Mouse (Mus musculus): ENCODE results near the gene Gm45711.
"Not testable (repeated sequence)": the region's sequence is repeated elsewhere in the genome, so short reads cannot be mapped to it uniquely, and the experiment has no call there.

DNA sequence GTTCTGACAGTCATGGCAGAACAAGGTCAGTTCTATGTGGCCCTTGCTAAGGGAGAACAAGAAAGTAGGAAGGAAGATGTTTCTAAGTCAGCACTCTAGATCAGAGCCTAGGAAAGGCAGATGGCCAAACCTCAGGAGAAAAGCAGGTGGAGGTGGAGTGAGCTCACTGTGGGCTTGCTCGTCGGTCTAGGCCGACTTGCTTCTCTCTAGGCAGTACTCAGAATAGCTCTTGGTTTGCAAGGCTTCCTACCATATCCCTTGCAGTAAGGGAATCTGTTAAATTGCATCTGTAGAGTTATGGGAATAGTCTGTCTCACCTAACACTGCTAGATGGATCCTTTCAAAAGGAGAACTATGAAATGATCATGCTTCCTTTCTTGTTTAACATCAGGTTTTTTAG is 2.1 kb upstream of the Gm45711 start:
- not testable (repeated sequence) for TF ChIP-seq CTCF (conservative IDR thresholded peaks at IDR 0.05; ENCODE audit: low read length); POU5F1 (IDR thresholded peaks at IDR 0.05; ENCODE audit: borderline replicate concordance, low read length)

Data from E14TG2a.4 (cell line).